Mouse (Mus musculus): Measurements from ENCODE around the gene Thrb. TPM values are rescaled to one million over a fixed set of nuclear protein-coding genes. Genes with fewer than 3 reads are reported as not detected.

Thrb gene
- polyA plus RNA-seq, 1 experiment from 2014 or later = 2.9 TPM

DNA sequence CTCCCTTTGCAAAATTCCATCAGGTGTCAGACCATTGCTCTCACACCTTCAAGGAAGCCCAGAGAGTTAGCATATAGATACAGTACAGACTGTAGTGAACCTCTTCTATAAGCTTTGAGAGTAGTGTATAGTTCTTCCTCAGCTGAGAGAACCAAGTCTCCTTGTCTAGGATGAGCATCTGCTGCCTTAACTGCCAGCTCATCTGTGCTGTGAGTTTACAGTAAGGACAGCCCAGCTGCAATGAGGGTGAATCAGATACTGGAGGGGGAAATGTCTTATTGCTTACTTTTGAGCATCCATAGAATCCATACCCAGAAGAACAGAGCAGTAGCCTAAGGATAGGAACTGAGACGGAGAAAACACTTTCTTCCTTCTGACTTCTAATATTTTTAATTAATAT, 367.8 kb downstream of the Thrb start:
- Histone ChIP-seq H3K4me2 (no peak overlapping the region), H3K4me3 (replicated peaks) (no peak overlapping the region), H3K9me3 (replicated peaks) (no peaks in the 10 kb centered on the region), H3K36me3 (no peaks in the 10 kb centered on the region), H3K9ac (no peak overlapping the region), H3K27ac (no peak overlapping the region), H3K4me1 (no peaks in the 10 kb centered on the region), H3K27me3 (no peaks in the 10 kb centered on the region)
- ATAC-seq (replicated peaks; ENCODE audit: low FRiP score) = no peak
- WGBS = 81% methylated on average over 1 of the region's 1 CpGs

DNA sequence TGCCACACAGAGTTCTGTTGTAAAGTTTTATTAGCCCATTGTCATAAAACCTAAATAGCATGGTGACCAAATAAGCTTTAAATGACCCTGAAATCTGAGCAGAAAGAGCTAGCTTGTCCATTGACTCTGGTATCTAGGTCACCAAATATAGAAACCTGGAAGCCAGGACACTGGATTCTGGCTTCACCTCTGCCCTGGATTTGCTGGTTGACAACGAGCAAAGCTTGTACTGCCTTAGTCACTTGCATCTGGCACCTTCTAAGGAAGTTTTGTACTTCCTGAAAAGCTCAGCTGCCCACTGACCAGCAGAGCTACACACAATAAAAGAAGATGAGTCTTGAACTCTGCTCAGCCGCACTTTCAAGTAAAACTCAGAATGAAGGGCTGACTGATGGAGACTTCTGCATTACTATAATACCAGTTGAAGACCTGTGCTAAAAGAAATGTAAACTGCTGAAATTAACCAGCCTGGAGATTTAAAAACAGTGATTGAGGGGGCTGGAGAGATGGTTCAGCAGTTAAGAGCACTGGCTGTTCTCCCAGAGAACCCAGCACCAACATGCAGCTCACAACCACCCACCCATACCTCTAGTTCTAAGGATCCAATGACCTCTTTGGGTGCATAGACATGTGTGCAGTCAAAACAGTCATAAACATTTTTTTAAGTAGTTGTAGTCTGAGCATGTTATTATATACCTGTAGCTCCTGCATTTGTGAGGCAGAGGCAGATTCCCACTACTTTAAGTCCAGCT, 369.3 kb downstream of the Thrb start:
- WGBS = 50% methylated on average over 2 of the region's 2 CpGs
- Histone ChIP-seq H3K9ac (no peak overlapping the region), H3K4me3 (replicated peaks) (no peak overlapping the region), H3K27me3 (no peaks in the 10 kb centered on the region), H3K9me3 (replicated peaks) (no peaks in the 10 kb centered on the region), H3K4me1 (no peaks in the 10 kb centered on the region), H3K27ac (no peak overlapping the region), H3K4me2 (no peak overlapping the region), H3K36me3 (no peaks in the 10 kb centered on the region)
- ATAC-seq (replicated peaks; ENCODE audit: low FRiP score) = no peak

GRCm38 (mm10) chr14:18031941-18032340, 371.9 kb downstream of the Thrb start:
- no peak overlapping the region for H3K9ac ChIP-seq

DNA sequence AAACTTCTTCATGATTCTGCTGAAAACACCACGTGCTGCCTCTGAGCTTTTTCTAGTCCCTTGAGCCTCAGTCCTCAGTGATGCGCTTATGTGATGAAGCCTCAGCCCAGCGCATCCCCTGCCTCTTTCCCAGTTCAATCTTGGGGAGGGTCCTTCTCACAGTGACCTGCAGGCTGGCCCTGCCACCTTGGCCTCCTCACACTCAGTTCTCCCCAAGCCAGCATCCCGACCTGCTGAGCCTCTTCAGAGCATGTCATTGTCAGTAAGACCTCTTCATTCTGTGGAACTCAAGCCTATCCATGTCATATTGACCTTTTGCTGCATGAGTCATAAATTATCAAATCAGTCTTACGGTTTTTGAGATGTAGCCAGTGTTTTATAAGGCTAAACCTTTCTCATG, 376.5 kb downstream of the Thrb start:
- H3K9ac ChIP-seq = no peak overlapping the region

More at GRCm38 (mm10) chr14:18031941-18032340, 371.9 kb downstream of the Thrb start:
- Histone ChIP-seq H3K27me3 (no peaks in the 10 kb centered on the region), H3K4me3 (replicated peaks) (no peak overlapping the region), H3K36me3 (no peaks in the 10 kb centered on the region), H3K4me1 (no peaks in the 10 kb centered on the region), H3K9me3 (replicated peaks) (no peaks in the 10 kb centered on the region), H3K27ac (no peak overlapping the region), H3K4me2 (no peak overlapping the region)
- 73% methylated on average over 3 of the region's 3 CpGs for whole genome bisulfite sequencing
- ATAC-seq (replicated peaks; ENCODE audit: low FRiP score) = no peak

DNA sequence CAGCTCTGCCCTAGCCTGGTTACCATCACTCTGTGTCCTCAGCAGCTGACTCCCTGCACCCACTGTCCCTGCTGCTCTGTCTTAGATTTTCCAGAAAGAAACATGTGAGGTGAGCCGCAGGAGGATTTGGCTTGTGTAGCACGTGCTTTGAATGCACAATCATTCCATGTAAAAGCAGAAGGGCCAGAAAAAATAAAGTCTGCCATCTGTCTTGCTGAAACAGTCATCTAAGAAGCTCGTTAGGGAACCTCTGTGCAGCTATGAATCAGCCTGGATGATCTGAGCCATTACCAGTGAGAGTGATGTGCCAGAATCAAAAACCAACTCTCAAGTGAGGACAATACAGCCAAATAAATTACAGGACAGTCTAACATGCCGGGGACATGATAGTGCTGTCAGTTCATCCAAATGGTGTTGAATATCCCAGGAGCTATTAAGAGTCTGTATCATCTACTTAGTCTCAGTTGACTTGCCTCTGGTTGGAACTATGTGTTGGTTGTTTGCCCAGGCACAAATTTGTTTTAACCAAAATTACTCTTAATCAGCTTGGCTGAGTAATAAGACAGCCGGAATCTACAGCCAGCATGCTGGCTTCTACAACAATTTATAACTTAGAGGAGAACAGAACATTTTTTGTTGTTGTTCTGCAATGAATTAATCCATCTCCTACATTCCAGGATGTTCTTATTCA, 402.2 kb downstream of the Thrb start:
- H3K27me3 ChIP-seq = no peaks in the 10 kb centered on the region
- H3K9ac ChIP-seq = no peak overlapping the region
- 67% methylated on average over 5 of the region's 5 CpGs for WGBS
- no peak overlapping the region for H3K4me3 ChIP-seq (replicated peaks)
- H3K36me3 ChIP-seq = no peaks in the 10 kb centered on the region
- H3K4me1 ChIP-seq = no peaks in the 10 kb centered on the region
- no peaks in the 10 kb centered on the region for H3K9me3 ChIP-seq (replicated peaks)
- no peak for ATAC-seq (replicated peaks; ENCODE audit: low FRiP score)
- no peak overlapping the region for H3K27ac ChIP-seq
- no peak overlapping the region for H3K4me2 ChIP-seq

More for the DNA sequence above, 376.5 kb downstream of the Thrb start:
- no peak for ATAC-seq (replicated peaks; ENCODE audit: low FRiP score)
- H3K9me3 ChIP-seq (replicated peaks) = no peaks in the 10 kb centered on the region
- no peak overlapping the region for H3K27ac ChIP-seq
- WGBS = 76% methylated on average over 5 of the region's 5 CpGs
- no peaks in the 10 kb centered on the region for H3K27me3 ChIP-seq
- no peaks in the 10 kb centered on the region for H3K4me1 ChIP-seq
- H3K4me3 ChIP-seq (replicated peaks) = no peak overlapping the region
- no peaks in the 10 kb centered on the region for H3K36me3 ChIP-seq
- no peak overlapping the region for H3K4me2 ChIP-seq
